Mouse (Mus musculus): ENCODE data around the gene Eef1g. TPM values are rescaled to one million over a fixed set of nuclear protein-coding genes. Genes with fewer than 3 reads are reported as not detected.
"Not testable (repeated sequence)": the region's sequence is repeated elsewhere in the genome, so short reads cannot be mapped to it uniquely, and the experiment has no call there.

Gene Eef1g
- polyA plus RNA-seq, 1 experiment from 2014 or later: 247 TPM

- ATAC-seq (ENCODE audit: low FRiP score, low TSS enrichment): no peak
- Histone ChIP-seq H3K4me3 (ENCODE audit: low read depth, low read length) (no peak overlapping the region), H3K27me3 (ENCODE audit: control insufficient read depth, insufficient read depth, low read length) (no peaks in the 10 kb centered on the region), H3K36me3 (ENCODE audit: control insufficient read depth, insufficient read depth, low read length) (peaks cover 31% of the 10 kb centered on the region), H3K4me1 (replicated peaks; ENCODE audit: control insufficient read depth, insufficient read depth) (peaks cover 22% of the 10 kb centered on the region), H3K9ac (ENCODE audit: low read length) (no peak overlapping the region; the same call in 1 of the 2 replicates), H3K27ac (replicated peaks) (peak overlapping the region; percentile 91), H3K9me3 (ENCODE audit: control insufficient read depth, low read length) (no peaks in the 10 kb centered on the region), H3K4me2 (replicated peaks; ENCODE audit: low read depth) (peak overlapping the region; percentile 32; the same call in 1 of the 2 replicates)
- TF ChIP-seq EP300 (optimal IDR thresholded peaks at IDR 0.05): no peak
- no peak for TF ChIP-seq CTCF (IDR thresholded peaks at IDR 0.05; ENCODE audit: low read depth)
- DNase-seq (ENCODE audit: low spot score): no peak
- WGBS: 50% methylated on average over 6 of the region's 6 CpGs
These were observed 31.7 kb downstream of the Eef1g start for GRCm38 (mm10) chr19:8998546-8998945.

- ATAC-seq (ENCODE audit: low FRiP score, low TSS enrichment) (no peak), DNase-seq (ENCODE audit: low spot score) (no peak)
- H3K36me3 ChIP-seq (ENCODE audit: control insufficient read depth, insufficient read depth, low read length): peaks cover 38% of the 10 kb centered on the region
- H3K9ac ChIP-seq (ENCODE audit: low read length): no peak overlapping the region
- no peaks in the 10 kb centered on the region for H3K9me3 ChIP-seq (ENCODE audit: control insufficient read depth, low read length)
- peak overlapping the region; percentile 91; the same call in 1 of the 2 replicates for H3K27ac ChIP-seq (replicated peaks)
- no peak overlapping the region for H3K4me2 ChIP-seq (replicated peaks; ENCODE audit: low read depth)
- TF ChIP-seq CTCF (IDR thresholded peaks at IDR 0.05; ENCODE audit: low read depth) (no peak), EP300 (optimal IDR thresholded peaks at IDR 0.05) (no peak)
- 53% methylated on average over 4 of the region's 4 CpGs for WGBS
- no peaks in the 10 kb centered on the region for H3K27me3 ChIP-seq (ENCODE audit: control insufficient read depth, insufficient read depth, low read length)
- peaks cover 21% of the 10 kb centered on the region for H3K4me1 ChIP-seq (replicated peaks; ENCODE audit: control insufficient read depth, insufficient read depth)
- H3K4me3 ChIP-seq (ENCODE audit: low read depth, low read length): no peak overlapping the region
These were observed 32.4 kb downstream of the Eef1g start for GRCm38 (mm10) chr19:8999223-8999622.

GRCm38 (mm10) chr19:9006915-9007314 is 40.1 kb downstream of the Eef1g start:
- 96% methylated on average over 2 of the region's 2 CpGs for WGBS
- not testable (repeated sequence) for H3K27me3 ChIP-seq (ENCODE audit: control insufficient read depth, insufficient read depth, low read length); H3K9me3 ChIP-seq (ENCODE audit: control insufficient read depth, low read length); H3K27ac ChIP-seq (replicated peaks); ATAC-seq (ENCODE audit: low FRiP score, low TSS enrichment); H3K4me1 ChIP-seq (replicated peaks; ENCODE audit: control insufficient read depth, insufficient read depth); DNase-seq (ENCODE audit: low spot score); H3K4me2 ChIP-seq (replicated peaks; ENCODE audit: low read depth); H3K9ac ChIP-seq (ENCODE audit: low read length); H3K4me3 ChIP-seq (ENCODE audit: low read depth, low read length)
- H3K36me3 ChIP-seq (ENCODE audit: control insufficient read depth, insufficient read depth, low read length): peaks cover 40% of the 10 kb centered on the region

GRCm38 (mm10) chr19:9019298-9019697 is 52.5 kb downstream of the Eef1g start:
- H3K27me3 ChIP-seq (ENCODE audit: control insufficient read depth, insufficient read depth, low read length): no peaks in the 10 kb centered on the region
- H3K36me3 ChIP-seq (ENCODE audit: control insufficient read depth, insufficient read depth, low read length): peaks cover 35% of the 10 kb centered on the region
- no peak overlapping the region for H3K27ac ChIP-seq (replicated peaks)
- H3K9me3 ChIP-seq (ENCODE audit: control insufficient read depth, low read length): no peaks in the 10 kb centered on the region
- ATAC-seq (ENCODE audit: low FRiP score, low TSS enrichment) (no peak), DNase-seq (ENCODE audit: low spot score) (no peak)
- WGBS: 77% methylated on average over 3 of the region's 3 CpGs
- no peak overlapping the region for H3K4me2 ChIP-seq (replicated peaks; ENCODE audit: low read depth)
- H3K4me3 ChIP-seq (ENCODE audit: low read depth, low read length): no peak overlapping the region
- no peak overlapping the region for H3K9ac ChIP-seq (ENCODE audit: low read length)
- no peak for TF ChIP-seq CTCF (IDR thresholded peaks at IDR 0.05; ENCODE audit: low read depth)
- no peak for TF ChIP-seq EP300 (optimal IDR thresholded peaks at IDR 0.05)
- H3K4me1 ChIP-seq (replicated peaks; ENCODE audit: control insufficient read depth, insufficient read depth): peaks cover 3% of the 10 kb centered on the region; the same call in 1 of the 2 replicates

- no peak overlapping the region for H3K4me2 ChIP-seq (replicated peaks; ENCODE audit: low read depth)
- peaks cover 9% of the 10 kb centered on the region for H3K36me3 ChIP-seq (ENCODE audit: control insufficient read depth, insufficient read depth, low read length)
- TF ChIP-seq CTCF (IDR thresholded peaks at IDR 0.05; ENCODE audit: low read depth): no peak
- TF ChIP-seq EP300 (optimal IDR thresholded peaks at IDR 0.05): no peak
- peaks cover 3% of the 10 kb centered on the region; the same call in 1 of the 2 replicates for H3K4me1 ChIP-seq (replicated peaks; ENCODE audit: control insufficient read depth, insufficient read depth)
- H3K27ac ChIP-seq (replicated peaks): peak overlapping the region; percentile 88
- H3K9me3 ChIP-seq (ENCODE audit: control insufficient read depth, low read length): no peaks in the 10 kb centered on the region
- no peaks in the 10 kb centered on the region for H3K27me3 ChIP-seq (ENCODE audit: control insufficient read depth, insufficient read depth, low read length)
- WGBS: 34% methylated on average over 11 of the region's 11 CpGs
- DNase-seq (ENCODE audit: low spot score): peak; percentile 37
- ATAC-seq (ENCODE audit: low FRiP score, low TSS enrichment): peak; percentile 10; the same call in 1 of the 2 replicates
- no peak overlapping the region for H3K9ac ChIP-seq (ENCODE audit: low read length)
- no peak overlapping the region for H3K4me3 ChIP-seq (ENCODE audit: low read depth, low read length)
These were observed 56.4 kb downstream of the Eef1g start for GRCm38 (mm10) chr19:9023021-9023778.

- no peak overlapping the region for H3K4me2 ChIP-seq (replicated peaks; ENCODE audit: low read depth)
- peak overlapping the region; percentile 76 for H3K27ac ChIP-seq (replicated peaks)
- H3K27me3 ChIP-seq (ENCODE audit: control insufficient read depth, insufficient read depth, low read length): no peaks in the 10 kb centered on the region
- ATAC-seq (ENCODE audit: low FRiP score, low TSS enrichment) (peak; percentile 67), DNase-seq (ENCODE audit: low spot score) (peak; percentile 57)
- no peak for TF ChIP-seq CTCF (IDR thresholded peaks at IDR 0.05; ENCODE audit: low read depth)
- TF ChIP-seq EP300 (optimal IDR thresholded peaks at IDR 0.05): no peak
- H3K36me3 ChIP-seq (ENCODE audit: control insufficient read depth, insufficient read depth, low read length): 0 out of 2 replicates have a peak, but pooled peaks cover under 1% of the 10 kb centered on the region
- no peak overlapping the region for H3K4me3 ChIP-seq (ENCODE audit: low read depth, low read length)
- no peak overlapping the region for H3K9ac ChIP-seq (ENCODE audit: low read length)
- H3K4me1 ChIP-seq (replicated peaks; ENCODE audit: control insufficient read depth, insufficient read depth): peaks cover 3% of the 10 kb centered on the region; the same call in 1 of the 2 replicates
- no peaks in the 10 kb centered on the region for H3K9me3 ChIP-seq (ENCODE audit: control insufficient read depth, low read length)
- 80% methylated on average over 5 of the region's 5 CpGs for WGBS
These were observed 58.9 kb downstream of the Eef1g start for GRCm38 (mm10) chr19:9025562-9026257.
